Mouse (Mus musculus) heart, postnatal 14 days (tissue): ENCODE measurements at regions not wholly inside any gene's neighbourhood (a gene's known extent, or its start where the extent isn't known, plus 50 kb on each side); places are given as distances from the start of the nearest gene placed in this dataset.

Source experiments
- DNase-seq, 2 experiments: peaks; one replicate each; pipeline ENCODE4 v3.0.0; 2021 to 2022
- intact Hi-C: fragments of 180-260 bp; cut with DNase I; formaldehyde crosslinking; loops from one replicate; pipeline ENCODE4 v1.15.1; 2025

DNA sequence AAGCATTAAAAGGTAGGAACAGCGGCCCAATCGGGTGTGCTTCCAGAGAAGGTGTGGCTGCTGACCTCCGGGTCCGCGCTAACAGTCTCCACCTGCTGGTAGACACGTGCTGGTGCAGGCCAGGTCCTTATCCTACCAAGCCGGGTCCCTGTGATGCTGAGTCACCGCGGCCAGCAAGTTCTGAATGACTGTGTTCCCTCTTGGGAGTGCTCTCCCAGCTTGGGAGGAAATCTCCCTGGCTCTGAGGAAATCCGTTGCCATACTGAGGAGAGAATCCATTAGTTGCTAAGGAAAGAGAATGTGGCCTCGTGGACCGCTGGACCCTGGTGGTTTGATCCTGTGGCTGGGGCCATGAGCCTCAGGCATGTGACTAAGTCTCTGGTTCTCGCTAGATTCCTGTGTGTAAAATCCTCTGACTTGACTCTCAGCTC, 123.9 kb downstream of the Rpap3 start:
- DNase-seq, result peak; percentile 87 to 94

DNA sequence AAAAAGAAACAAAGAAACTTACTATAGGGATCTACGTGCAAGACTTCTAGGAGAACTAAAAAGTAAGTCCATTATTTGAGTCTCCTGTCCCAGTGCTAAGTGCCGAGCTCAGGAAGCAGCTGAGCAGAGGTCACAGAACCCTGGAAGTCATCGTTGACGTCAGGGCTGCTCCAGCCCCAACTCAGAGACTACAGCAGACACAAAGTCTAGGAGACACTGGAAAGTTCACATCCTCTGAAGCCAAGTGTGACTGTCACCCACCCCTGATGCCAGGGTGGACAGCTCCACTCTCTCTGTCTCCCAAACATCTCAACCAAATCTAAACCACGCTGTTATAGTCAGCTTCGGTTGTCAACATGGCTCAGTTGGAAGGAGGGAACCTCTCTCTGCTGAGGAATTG, 124.9 kb downstream of the Rpap3 start:
- DNase-seq, result no peak
- intact Hi-C loops, result loop anchor here (2.0 to 10.0 kb wide), 3 partner anchors 82 to 386 kb away; partner anchors contain the start of genes Amigo2 and Pced1b

More for the DNA sequence above, 123.9 kb downstream of the Rpap3 start:
- intact Hi-C loops, result loop anchor here (2.0 to 10.0 kb wide), 3 partner anchors 81 to 387 kb away; partner anchors contain the start of genes Amigo2 and Pced1b

DNA sequence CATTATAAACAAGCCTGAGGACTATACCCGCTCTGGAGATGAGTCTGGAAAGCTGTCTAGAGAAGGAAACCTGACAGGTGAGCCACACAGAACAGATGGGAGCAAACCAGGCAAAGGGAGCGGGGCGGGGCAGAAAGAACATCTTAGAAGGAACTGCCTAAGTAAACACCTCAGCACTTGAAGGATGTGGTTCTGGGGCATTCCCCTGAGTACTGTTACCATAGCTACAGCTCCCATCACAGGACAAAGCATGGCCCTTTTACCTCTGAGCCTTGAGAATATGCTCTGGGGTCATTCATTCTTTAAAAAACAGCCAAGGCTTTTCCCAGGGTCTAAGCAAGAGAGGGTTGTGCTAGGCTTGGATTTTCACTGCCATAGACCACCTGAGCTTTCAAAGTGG, 127.6 kb downstream of the Rpap3 start:
- intact Hi-C loops, result no loop called here
- no peak for DNase-seq

DNA sequence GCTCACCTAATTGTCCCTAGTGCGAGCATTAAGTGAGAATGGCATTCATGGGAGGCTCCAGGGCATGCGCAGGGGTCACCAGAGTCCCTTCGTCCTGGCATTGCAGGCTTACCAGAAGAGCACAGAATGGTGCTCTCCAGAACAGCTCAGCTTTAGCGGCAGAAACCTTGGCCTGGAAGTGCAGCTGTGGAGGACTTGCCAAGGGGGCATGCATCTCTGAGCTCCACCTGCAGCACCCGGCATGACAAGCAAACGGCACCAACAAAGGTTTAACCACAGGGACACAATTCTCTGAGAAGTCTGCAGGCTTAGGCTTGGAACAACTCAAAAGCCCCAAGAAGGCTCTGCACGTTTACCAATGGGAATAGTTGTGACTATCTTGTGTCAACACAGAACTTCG, 128.4 kb downstream of the Rpap3 start:
- no peak for DNase-seq
- intact Hi-C loops, result no loop called here

DNA sequence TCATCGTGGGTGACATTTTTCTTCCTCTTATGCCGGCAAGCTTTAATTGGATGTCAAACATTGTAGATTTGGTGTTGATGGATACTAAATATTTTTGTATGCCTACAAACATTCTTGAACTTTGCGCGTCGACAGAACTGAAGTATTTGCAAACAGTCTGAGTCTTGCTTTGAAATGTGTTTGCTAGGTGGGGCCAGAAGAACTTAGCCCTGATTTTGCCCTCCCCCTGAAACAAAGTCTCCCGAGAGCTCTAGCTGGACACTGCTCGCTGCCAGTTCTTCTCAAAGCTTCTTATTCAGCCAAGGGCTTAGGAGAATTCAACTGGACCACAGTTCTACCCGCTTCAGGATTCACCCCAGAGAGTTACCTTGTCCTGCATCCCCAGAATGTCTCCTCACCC, 133.0 kb downstream of the Rpap3 start:
- DNase-seq, result no peak
- intact Hi-C loops, result no loop called here

DNA sequence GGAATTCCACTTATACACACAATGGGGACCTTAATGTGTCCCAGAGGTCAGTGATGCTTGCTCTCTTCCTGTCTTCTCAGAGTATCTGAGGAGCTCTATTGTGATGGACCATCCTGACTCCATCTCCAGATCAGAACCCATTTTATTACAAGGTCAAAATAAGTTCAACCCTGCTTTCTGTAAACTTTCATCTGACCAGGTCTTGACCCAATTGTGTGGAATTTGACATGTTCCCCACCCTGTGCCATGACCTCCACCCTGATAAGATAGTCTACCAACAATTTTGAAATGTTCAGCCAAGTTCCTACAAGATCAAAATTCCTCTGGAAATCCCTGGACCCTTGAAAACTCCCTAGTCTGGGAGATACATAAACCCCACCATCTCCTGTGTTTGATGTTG, 133.7 kb downstream of the Rpap3 start:
- no peak for DNase-seq

DNA sequence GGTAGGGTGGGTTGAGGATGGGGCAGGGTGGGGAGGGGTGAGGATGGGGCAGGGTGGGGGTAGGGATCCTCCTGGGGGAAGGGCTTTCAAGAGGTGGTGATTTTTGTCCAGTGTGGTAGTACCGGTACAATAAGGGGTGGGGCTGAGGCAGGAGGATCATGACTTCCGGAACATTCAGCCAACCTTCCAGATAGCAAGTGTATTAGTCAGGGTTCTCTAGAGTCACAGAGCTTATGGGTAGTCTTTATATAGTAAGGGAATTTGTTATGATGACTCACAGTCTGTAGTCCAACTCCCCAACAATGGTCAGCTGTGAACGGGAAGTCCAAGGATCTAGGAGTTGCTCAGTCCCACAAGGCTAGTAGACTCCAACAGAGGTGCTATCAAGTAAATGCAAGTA, 145.5 kb downstream of the Rpap3 start:
- intact Hi-C loops, result no loop called here
- DNase-seq, result no peak

More for the DNA sequence above, 133.7 kb downstream of the Rpap3 start:
- intact Hi-C loops, result no loop called here

DNA sequence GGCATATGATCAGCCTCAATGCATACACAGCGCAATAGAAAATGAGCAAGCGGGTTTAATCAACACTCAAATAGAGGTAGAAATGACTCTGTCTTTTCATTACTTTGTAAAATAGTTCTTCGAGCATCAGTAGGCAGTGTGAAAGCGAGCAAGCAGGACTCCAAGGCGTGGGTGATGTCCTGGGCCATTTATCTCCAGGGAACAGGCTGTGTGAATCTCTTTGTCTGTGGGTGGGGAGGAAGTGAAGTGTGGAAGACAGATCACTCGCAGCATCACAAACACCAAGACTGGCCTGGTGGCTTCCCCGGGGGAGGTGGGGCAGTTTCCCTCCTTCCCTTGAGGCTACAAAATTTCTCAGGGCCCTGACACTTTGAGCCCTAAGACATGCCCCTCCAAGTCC, 146.9 kb downstream of the Rpap3 start:
- intact Hi-C loops, result no loop called here
- no peak for DNase-seq

DNA sequence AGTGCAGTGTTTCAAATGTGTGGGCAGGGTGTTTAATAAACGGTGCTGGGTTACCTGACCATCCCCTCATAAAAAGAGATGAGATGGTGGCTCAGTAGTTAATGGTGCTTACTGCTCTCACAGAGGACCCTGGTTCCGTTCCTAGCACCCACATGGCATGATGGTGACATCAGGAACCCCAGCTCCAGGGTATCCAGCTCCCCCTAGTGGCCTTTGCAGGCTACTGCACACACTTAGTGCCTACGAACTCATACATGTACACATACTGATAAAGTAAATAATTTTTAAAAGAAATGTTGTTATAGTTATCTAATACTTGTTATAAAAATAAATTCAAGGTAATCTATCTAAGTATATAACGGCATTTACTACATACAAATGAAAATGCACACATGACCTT, 157.3 kb downstream of the Rpap3 start:
- no peak for DNase-seq
- intact Hi-C loops, result no loop called here

DNA sequence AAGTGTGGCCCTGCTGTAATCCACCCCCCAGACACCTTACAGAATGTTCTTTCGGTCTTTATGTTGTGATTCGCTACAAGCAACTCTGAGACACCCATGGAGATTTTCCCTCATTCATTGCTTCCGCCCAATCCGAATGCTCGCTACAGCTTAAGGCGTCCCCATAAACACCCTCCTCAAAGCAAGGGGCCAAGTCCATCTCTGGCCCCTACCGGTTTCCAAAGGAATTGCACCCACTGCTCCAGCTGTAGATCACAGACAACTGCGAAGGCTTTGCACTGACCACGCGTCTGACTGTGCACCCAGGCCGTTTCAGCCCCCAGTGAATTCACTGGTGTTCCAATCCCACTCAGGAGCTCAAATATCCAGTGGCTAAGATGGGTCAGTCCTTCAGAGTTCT, 160.6 kb downstream of the Rpap3 start:
- DNase-seq, result no peak
- intact Hi-C loops, result no loop called here

DNA sequence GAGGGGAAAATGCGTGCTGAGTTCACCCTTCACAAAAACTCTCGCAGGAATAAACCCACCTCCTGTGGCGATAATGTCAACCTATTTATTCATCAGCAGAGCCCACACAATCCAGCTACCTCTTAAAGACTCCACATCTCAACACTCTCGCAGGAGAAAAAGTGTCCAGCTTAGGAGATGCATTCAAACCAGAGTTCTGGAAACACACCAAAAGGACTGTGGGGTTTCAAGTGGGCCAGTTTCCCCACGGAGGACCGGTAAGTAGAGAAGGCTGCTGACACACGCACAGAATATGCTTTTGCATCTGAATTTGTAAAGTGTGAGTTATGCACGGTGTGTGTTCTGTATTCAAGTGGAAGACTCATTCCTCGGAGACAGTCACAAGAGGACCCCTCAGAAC, 164.0 kb downstream of the Rpap3 start:
- no peak for DNase-seq
- intact Hi-C loops, result no loop called here

DNA sequence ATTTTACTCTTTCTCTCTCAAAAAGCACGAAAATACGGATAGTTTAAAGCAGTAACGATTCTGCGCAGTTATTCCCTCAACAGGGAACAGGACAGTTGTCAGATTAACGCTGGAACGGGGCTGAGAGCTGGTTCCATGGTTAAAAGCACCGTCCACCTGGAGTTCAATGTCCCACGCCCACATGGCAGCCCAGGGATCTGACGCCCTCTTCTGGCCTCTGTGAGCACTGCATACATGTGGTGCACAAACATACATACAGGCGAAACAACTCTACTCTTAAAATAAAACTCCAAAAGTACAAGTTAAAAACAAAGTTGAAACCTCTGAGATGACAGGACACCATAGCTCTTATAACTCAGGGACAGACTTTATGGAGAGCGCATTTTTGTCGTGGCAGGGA, 169.5 kb downstream of the Rpap3 start:
- DNase-seq, result no peak
- intact Hi-C loops, result no loop called here

DNA sequence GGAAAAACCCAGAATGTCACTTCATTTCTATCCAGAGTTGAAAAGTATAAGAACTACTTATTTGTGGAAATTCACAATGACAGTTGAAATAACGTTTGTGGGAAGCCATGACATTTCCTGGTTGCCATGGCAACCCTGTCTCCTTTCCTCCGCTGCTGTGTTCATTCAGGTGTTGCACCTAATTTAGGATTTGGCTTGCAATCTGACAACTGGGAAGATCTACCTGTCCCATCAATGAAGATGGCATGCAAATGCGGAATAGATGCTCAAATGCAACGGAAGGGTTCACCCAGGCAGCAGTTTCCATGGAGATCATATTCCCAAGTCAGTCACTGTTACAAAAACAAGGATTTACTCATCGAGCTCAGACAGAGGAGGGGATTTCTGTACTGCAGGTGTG, 170.7 kb downstream of the Rpap3 start:
- intact Hi-C loops, result no loop called here
- no peak for DNase-seq

DNA sequence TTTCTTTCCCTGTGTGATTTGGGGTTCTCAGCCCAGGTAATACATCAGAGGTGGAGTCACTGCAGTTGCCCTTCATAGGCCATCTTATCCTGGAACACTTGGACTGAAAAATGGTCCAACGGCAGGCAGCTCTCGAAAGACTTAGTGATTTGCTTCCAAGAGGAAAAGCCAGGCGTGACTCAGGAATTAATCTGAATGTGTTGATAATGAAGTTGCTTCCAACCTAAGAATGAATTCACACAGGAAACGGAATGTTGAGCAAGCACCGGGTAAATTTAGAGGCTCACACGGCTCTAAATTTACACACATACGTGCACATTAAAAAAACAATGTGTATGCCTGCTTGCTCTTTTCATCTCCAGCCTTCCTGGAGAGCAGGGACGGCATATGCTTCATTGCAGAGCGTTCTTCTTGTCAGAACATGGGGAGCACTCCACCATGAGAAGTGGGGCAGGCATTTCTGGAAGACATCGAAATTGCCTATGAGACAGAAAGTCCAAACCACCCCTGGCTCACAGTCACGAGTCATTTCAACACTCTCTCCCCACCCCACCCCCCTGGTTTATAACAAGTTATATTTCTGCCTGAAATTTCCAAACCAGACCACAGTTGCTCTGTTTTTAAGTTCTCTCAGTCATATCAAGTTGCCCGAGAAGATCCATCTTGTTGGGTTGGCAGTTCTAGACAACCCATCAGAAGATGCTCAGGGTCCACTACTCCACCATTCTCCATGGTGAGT, 171.9 kb downstream of the Rpap3 start:
- peak in 1 of 2 experiments; percentile 4 for DNase-seq
- intact Hi-C loops, result no loop called here

DNA sequence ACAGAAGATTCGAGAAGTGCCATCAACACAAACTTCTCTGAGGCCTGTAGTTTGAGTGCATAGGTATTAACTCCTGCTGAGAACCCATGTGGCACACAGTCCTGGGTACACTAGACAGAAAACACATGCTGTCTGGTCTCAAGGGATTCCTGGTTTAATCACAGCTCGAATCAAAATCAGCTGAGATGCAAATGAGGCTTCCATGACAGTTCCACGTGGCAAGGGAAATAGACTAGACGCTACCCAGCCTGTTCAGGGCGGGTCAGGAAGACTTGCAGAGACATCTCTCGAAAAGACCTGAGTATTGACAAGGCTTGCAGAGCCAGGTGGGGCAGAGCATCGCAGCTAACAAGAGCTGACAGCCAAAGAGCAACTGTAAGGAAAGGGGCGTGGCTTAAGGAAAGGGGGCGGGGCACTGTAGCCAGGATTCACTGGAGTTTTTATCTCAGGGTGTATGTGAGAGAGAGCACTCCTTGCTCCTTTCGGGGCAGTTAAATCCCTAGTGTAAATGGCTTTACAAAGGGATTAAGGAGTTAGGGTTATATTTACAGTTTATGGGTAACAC, 173.2 kb downstream of the Rpap3 start:
- DNase-seq, result no peak
- intact Hi-C loops, result no loop called here

DNA sequence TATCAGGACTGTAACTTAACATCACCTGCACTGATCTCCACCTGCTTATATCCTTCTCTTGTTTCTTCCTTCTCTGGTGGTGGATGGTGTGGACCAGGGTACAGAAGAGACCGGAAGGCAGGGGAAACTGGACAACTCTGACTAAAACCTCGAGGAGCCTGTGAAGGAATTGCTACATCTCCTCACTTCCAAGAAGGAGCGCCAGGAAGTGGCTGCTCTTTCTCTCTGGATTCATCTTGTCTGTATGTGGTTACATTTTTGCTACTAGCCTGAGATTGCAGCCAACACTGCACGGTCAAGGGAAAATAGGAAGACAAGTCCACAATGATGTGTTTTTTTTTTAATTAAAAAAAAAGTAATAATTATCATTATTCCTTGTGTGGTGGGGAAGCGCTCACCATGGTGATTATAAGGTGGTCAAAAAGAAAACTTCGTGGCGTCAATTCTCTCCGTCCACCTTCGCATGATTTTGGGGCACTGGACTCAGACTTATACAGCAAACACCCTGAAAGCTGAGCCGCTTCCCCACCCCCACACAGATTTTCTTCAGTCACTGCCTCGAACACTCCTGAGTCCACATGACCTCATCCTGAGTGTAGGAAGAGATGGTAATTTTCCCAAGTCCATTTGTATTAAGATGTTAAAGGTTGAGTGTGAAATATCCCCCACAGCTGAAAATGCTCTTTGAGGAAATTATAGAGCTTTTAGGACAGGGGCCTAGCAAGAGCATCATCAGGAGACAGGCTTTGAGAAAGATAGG, 177.2 kb downstream of the Rpap3 start:
- intact Hi-C loops, result no loop called here
- DNase-seq, result no peak

DNA sequence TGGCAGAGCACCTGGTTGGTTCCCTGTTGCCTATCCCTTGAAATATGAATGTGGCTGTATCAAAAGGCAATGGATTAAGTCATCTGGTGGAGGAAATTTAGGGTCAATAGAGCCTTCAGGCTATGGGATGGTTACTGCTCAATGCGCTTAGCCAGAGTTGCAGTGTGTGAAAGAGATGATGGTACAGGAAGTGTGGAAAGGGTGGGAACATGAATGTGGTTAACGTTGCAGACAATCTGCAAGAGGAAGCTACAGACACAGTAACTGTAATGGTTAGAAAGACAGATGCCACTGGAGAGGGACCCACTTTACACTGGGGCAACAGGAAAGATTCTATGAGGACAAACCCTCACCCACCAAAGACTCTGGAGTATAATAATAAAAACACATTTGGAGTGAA, 185.2 kb downstream of the Rpap3 start:
- no peak for DNase-seq
- intact Hi-C loops, result no loop called here

DNA sequence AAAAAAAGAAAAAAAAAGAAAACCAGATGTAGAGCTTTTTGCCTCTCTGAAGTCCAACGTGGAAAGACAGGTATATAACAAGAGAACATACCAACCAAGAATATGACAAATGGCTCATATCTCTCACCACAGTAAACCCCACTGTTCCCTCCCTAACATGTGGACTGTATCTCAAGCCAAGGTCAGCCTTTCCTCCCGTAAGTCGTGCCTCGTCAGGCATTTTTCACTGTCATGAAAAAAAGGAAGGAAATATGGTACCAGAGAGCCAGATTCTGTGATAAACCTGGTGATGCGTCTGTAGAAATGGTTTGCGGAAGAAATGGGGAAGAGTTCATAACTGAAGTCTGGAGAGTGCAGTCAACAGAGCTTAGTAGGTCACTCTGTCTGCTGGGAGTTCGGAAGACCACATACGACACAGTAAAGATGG, 185.7 kb downstream of the Rpap3 start:
- no peak for DNase-seq
- intact Hi-C loops, result no loop called here

DNA sequence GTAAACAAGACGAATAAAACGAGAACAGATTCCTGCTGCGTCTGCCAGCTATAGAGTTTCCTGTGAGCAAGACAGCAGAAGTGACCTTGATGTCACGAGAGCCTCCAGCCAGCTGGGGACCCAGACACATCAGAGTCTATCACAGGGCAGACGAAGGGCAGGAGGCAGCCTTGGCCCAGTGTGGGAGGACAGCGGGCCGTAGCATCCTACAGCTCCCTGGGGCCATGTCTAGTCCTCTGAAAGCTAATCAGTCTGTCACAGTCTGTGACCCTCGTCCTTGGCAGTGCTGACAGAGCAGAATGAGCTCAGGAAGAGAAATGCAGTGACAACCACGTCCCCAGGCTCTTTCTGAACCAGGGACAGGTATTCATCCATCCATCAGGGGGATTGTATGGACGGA, 187.7 kb downstream of the Rpap3 start:
- DNase-seq, result no peak
- intact Hi-C loops, result no loop called here

DNA sequence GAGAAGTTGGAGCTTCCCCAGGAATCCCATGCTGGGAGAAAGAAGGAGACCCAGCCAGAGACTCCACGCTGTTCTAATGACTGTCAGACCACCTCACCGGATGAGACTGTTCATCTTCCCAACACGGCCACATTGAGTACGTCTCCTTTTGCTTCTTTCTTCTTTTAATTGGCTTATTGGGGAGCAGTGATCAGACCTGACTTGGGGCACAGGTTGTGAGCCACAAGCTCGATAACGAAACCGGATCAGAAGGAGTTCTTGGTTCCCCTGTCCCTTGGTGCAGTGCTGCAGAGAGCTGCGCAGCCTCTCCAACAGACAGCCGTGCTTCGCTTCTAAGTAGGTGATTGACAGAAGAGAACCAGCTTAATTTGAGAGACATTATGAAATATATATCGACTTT, 188.4 kb downstream of the Rpap3 start:
- intact Hi-C loops, result no loop called here

DNA sequence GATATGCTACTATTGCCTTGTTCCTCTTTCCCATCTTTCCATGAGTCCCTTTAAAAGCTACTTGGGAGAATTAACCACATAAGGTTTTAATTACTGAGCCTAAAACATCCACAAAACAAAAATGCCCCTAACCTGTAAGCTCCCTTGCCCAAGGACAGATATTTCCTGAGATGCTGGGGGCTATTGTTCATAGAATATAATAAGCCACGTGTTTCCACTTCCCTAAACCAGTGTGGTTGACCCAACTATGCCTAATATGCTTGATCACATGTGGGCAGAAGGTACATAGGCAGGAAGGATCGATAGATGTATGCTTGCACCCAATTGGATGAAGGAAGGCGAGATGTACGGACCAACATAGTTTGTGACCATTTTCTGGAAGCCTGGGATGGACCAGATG, 189.9 kb downstream of the Rpap3 start:
- intact Hi-C loops, result no loop called here
- DNase-seq, result no peak

More for the DNA sequence above, 188.4 kb downstream of the Rpap3 start:
- no peak for DNase-seq
